Mouse (Mus musculus): ENCODE data around the gene Nfe2. TPM values are rescaled to one million over a fixed set of nuclear protein-coding genes. Genes with fewer than 3 reads are reported as not detected.

The Nfe2 gene
- total RNA-seq, 2 experiments from 2014 or later = 174 to 180 TPM

- no peak for ATAC-seq (replicated peaks; ENCODE audit: poor library complexity, severe bottlenecking)
Observed at GRCm38 (mm10) chr15:103227022-103227421, 31.2 kb downstream of the Nfe2 start.

DNA sequence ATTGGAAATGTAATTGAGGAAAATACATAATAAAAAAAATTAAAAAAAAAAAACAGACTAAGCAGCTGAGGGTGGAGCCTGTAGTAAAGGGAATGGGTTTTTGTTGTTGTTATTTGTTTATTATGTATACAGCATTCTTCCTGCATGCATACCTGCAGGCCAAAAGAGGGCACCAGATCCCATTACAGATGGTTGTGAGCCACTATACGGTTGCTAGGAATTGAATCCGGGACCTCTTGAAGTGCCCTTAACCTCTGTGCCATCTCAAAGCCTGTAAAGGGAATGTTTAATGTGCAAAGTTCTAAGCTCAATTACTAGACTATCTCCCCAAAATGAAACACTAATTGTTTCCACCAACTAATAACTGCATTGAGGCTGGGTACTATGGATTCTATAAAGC, 34.0 kb downstream of the Nfe2 start:
- no peak for ATAC-seq (replicated peaks; ENCODE audit: poor library complexity, severe bottlenecking)

GRCm38 (mm10) chr15:103221386-103221785, 36.8 kb downstream of the Nfe2 start:
- peak; percentile 55; the same call in 1 of the 2 replicates for ATAC-seq (replicated peaks; ENCODE audit: poor library complexity, severe bottlenecking)

DNA sequence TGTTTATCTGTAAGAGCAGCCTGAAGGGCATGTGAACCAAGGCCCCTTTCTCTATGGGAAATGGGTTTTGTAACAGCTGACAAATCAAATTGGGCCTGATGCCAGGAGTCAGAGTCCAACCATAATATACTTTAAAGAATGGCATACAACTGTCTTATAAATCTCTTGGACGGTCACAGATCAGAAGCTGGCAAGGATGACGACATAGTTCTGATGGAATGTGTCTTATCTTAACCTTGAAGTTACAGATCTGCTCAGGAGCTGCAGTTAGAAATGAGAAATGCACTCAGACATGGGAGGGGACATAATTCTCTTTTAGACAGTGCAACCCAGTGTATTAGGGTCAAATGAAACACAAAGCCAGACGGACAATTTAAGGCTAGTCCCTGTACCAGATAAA, 37.4 kb downstream of the Nfe2 start:
- ATAC-seq (replicated peaks; ENCODE audit: poor library complexity, severe bottlenecking) = peak; percentile 7; the same call in 1 of the 2 replicates

- no peak for ATAC-seq (replicated peaks; ENCODE audit: poor library complexity, severe bottlenecking)
Observed at GRCm38 (mm10) chr15:103216052-103216451, 42.2 kb downstream of the Nfe2 start.

GRCm38 (mm10) chr15:103214971-103215907, 43.0 kb downstream of the Nfe2 start:
- ATAC-seq (replicated peaks; ENCODE audit: poor library complexity, severe bottlenecking) = peak; percentile 84

DNA sequence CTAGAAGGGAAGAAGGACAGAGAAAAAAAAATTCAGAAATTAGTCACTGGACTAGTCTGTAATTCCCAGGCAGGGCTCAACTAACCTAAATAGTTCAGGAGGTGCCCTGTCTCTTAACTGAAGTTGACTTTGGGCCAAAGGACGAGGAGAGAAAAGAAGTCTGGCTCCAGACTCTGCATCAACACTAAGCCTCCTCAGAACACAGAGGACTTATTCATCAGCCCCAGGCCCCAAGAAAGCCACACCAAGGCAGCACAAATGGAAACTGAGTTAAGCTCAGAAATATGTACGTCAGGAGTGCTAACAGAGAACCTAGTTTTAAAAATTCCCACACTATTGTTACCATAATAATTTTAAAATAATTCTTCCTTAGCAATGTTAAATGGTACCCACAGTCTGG, 44.1 kb downstream of the Nfe2 start:
- ATAC-seq (replicated peaks; ENCODE audit: poor library complexity, severe bottlenecking) = no peak

GRCm38 (mm10) chr15:103205156-103205555, 53.0 kb downstream of the Nfe2 start:
- no peak for ATAC-seq (replicated peaks; ENCODE audit: poor library complexity, severe bottlenecking)

DNA sequence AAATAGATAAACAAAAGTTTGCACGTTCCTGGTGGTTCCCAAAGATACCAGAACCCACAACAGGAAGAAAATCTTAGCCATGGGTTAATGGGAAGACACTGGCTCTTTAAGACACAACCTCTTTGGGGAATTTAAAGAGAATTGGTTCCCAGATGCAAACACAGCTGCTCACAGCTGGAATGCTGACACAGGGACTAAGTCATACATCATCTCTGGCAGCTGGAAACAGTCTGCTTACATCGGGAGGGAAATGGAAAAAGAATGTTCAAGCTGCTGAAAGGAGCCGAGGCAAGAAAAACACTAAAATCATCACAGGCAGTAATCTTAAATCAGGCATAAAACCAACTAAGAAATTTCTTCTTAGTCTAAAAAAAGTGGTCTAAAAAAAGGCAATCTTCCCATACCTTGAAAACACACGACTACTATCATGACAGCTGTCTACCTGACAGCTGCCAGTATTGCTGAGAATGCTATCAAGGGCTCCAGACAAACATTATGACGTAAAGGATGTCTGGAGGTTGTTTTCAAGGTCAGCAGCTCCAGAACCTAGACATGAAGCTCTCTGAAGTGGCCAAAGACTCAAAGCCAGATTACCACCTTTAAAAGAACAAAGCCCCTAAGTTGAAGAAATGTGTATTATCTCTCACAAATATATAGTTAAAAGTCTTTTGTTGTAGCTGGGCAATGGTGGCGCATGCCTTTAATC, 56.0 kb downstream of the Nfe2 start:
- no peak for ATAC-seq (replicated peaks; ENCODE audit: poor library complexity, severe bottlenecking)

Other genes with a start within 250 kb of the Nfe2 start
- not detected in 2 replicates for gene Hoxc4, start 239.5 kb downstream of the Nfe2 start, total RNA-seq (2014; fragmentation: Nextera tagmentation)
- not detected in 2 replicates for gene Hoxc4, start 239.5 kb downstream of the Nfe2 start, total RNA-seq (2017)
- gene Smug1, start 91.3 kb downstream of the Nfe2 start, total RNA-seq (2014; fragmentation: Nextera tagmentation) = 3.3 and 4.7 TPM in 2 replicates
- 1.8 and 4.0 TPM in 2 replicates for gene Smug1, start 91.3 kb downstream of the Nfe2 start, total RNA-seq (2017)
- 105 and 120 TPM in 2 replicates for gene Cbx5, start 18.6 kb downstream of the Nfe2 start, total RNA-seq (2014; fragmentation: Nextera tagmentation)
- gene Cbx5, start 18.6 kb downstream of the Nfe2 start, total RNA-seq (2017) = 225 and 229 TPM in 2 replicates
- 605 and 693 TPM in 2 replicates for gene Hnrnpa1, start 18.0 kb downstream of the Nfe2 start, total RNA-seq (2014; fragmentation: Nextera tagmentation)
- 956 and 1,234 TPM in 2 replicates for gene Hnrnpa1, start 18.0 kb downstream of the Nfe2 start, total RNA-seq (2017)
- gene Copz1, start 14.3 kb upstream of the Nfe2 start, total RNA-seq (2014; fragmentation: Nextera tagmentation) = 229 and 240 TPM in 2 replicates
- 80.3 and 87.2 TPM in 2 replicates for gene Copz1, start 14.3 kb upstream of the Nfe2 start, total RNA-seq (2017)
- 0.77 and 1.0 TPM in 2 replicates for gene Gpr84, start 52.2 kb upstream of the Nfe2 start, total RNA-seq (2014; fragmentation: Nextera tagmentation)
- gene Gpr84, start 52.2 kb upstream of the Nfe2 start, total RNA-seq (2017) = 0.77 and 1.1 TPM in 2 replicates
- gene Zfp385a, start 81.7 kb upstream of the Nfe2 start, total RNA-seq (2014; fragmentation: Nextera tagmentation) = 17.5 and 24.9 TPM in 2 replicates
- gene Zfp385a, start 81.7 kb upstream of the Nfe2 start, total RNA-seq (2017) = 1.8 and 2.7 TPM in 2 replicates
- gene Itga5, start 108.4 kb upstream of the Nfe2 start, total RNA-seq (2014; fragmentation: Nextera tagmentation) = 24.7 and 29.8 TPM in 2 replicates
- gene Itga5, start 108.4 kb upstream of the Nfe2 start, total RNA-seq (2017) = 5.0 and 12.7 TPM in 2 replicates
- gene Gtsf1, start 172.1 kb upstream of the Nfe2 start, total RNA-seq (2014; fragmentation: Nextera tagmentation) = not detected in 2 replicates
- not detected in 2 replicates for gene Gtsf1, start 172.1 kb upstream of the Nfe2 start, total RNA-seq (2017)
- 0.86 TPM in 1 of 2 replicates, not detected in the other for gene Gtsf2, start 190.1 kb upstream of the Nfe2 start, total RNA-seq (2014; fragmentation: Nextera tagmentation)
- not detected in 2 replicates for gene Gtsf2, start 190.1 kb upstream of the Nfe2 start, total RNA-seq (2017)
- 77.4 and 94.2 TPM in 2 replicates for gene Nckap1l, start 195.4 kb upstream of the Nfe2 start, total RNA-seq (2014; fragmentation: Nextera tagmentation)
- 106 and 107 TPM in 2 replicates for gene Nckap1l, start 195.4 kb upstream of the Nfe2 start, total RNA-seq (2017)
- 6.6 and 7.2 TPM in 2 replicates for gene Pde1b, start 244.6 kb upstream of the Nfe2 start, total RNA-seq (2014; fragmentation: Nextera tagmentation)
- 2.3 and 3.3 TPM in 2 replicates for gene Pde1b, start 244.6 kb upstream of the Nfe2 start, total RNA-seq (2017)